Mouse (Mus musculus) heart, postnatal 0 days (tissue): ENCODE results near the gene Eme2. TPM values are rescaled to one million over a fixed set of nuclear protein-coding genes. Genes with fewer than 3 reads are reported as not detected.

Source experiments
- ATAC-seq: fragments of 200-750 bp; cut with Nextera tagmentation; 2 replicates; pipeline ENCODE4 v1.8.0; 2017; ENCODE audit warnings: low read depth, moderate number of reproducible peaks, moderate library complexity; ENCODE audit not compliant: insufficient read depth
- DNase-seq: peaks from one replicate; pipeline ENCODE4 v3.0.0-alpha.2; 2016; ENCODE audit warnings: low spot score
- H3K27ac ChIP-seq: fragments of 300-500 bp; sonication (generic); 2 replicates; pipeline ENCODE4 v1.5.1; 2014; ENCODE audit warnings: low read depth, mild to moderate bottlenecking
- H3K27me3 ChIP-seq: fragments of 300-500 bp; sonication (generic); 2 replicates; pipeline ENCODE4 v1.6.1; 2014; ENCODE audit warnings: low read length, mixed read lengths; ENCODE audit not compliant: control insufficient read depth, insufficient read depth
- H3K36me3 ChIP-seq: fragments of 300-500 bp; sonication (generic); replicated peaks from 2 replicates; pipeline ENCODE4 v1.6.1; 2014; ENCODE audit warnings: low read length, mixed read lengths; ENCODE audit not compliant: control insufficient read depth, insufficient read depth
- H3K4me1 ChIP-seq: fragments of 300-500 bp; sonication (generic); 2 replicates; pipeline ENCODE4 v1.6.1; 2014; ENCODE audit warnings: antibody characterized with exemption; ENCODE audit not compliant: control insufficient read depth, insufficient read depth
- H3K4me2 ChIP-seq: fragments of 300-500 bp; sonication (generic); 2 replicates; pipeline ENCODE4 v1.6.1; 2014; ENCODE audit warnings: low read depth, mild to moderate bottlenecking, low read length, moderate library complexity
- H3K4me3 ChIP-seq: fragments of 300-500 bp; sonication (generic); 2 replicates; pipeline ENCODE4 v1.5.1; 2014; ENCODE audit warnings: low read depth, low read length
- H3K9ac ChIP-seq: fragments of 300-500 bp; sonication (generic); replicated peaks from 2 replicates; pipeline ENCODE4 v1.6.1; 2014; ENCODE audit warnings: low read depth, low read length, mixed read lengths
- H3K9me3 ChIP-seq: fragments of 300-500 bp; sonication (generic); replicated peaks from 2 replicates; pipeline ENCODE4 v1.6.1; 2016; ENCODE audit warnings: low read length; ENCODE audit not compliant: control insufficient read depth
- CTCF ChIP-seq: IDR thresholded peaks from 2 replicates; pipeline ENCODE4 v1.5.1; 2016; ENCODE audit warnings: antibody characterized with exemption, control low read depth, low read depth
- EP300 ChIP-seq: IDR thresholded peaks from 2 replicates; pipeline ENCODE4 v1.6.1; 2016; ENCODE audit warnings: antibody characterized with exemption, low read depth
- whole genome bisulfite sequencing: fragments of 180-500 bp; shearing (Covaris S2); extraction: QIAGEN DNeasy Blood & Tissue Kit; methylation state at CpG from one replicate; pipeline ENCODE4 v1.1.7; 2014; 5-methylcytosine and 5-hydroxymethylcytosine counted together
- polyA plus RNA-seq: library from polyadenylated mRNA; unstranded; fragments of >200 nt; fragmentation: Nextera tagmentation; extraction: Ambion mirVana; gene quantifications from 2 replicates; pipeline ENCODE4 v1.2.1, GENCODE M21; 2015
- total RNA-seq: library from RNA; depleted of rRNA; stranded (reverse); fragments of >200 nt; gene quantifications from 2 replicates; pipeline ENCODE4 v1.2.3, GENCODE M21; 2014; ENCODE audit warnings: low replicate concordance

The Eme2 gene
- total and polyA plus RNA-seq, 2 experiments from 2014 or later: 15.5 to 28.2 TPM

DNA sequence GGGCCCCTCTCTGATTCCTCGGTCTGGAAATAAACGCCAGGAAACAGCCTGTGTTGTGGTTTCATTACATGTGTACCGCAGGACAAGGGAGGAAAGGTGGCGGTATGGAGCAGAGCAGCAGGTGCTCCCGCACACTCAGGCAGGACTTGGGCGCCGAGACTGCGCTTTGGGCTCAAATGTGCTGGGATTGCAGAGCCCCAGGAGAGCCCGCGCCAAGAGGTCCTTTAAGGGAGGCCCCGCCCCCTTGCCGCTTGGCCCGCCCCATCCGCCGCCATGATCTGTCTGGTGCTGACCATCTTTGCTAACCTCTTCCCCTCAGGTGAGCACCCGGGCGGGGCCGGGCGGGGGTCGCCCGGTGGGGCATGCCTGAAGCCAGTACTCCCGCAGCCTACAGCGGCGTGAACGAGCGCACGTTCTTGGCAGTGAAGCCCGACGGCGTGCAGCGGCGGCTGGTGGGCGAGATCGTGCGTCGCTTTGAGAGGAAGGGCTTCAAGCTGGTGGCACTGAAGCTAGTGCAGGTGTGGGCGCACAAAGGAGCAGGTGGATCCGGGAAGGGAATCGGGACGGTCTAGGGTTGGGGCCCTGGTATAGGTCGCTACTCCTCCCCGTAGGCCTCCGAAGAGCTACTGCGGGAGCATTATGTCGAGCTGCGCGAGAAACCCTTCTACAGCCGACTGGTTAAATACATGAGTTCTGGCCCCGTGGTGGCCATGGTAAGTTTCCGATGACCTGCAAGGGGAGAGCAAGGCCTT, 1.5 kb upstream of the Eme2 start, which contains the start of gene Nme3:
TSS of gene Nme3 (plus strand) at position 260 of the 752 bp plus-strand sequence.
- Histone ChIP-seq H3K27ac (peak within 1 kb of the TSS; percentile 83), H3K27me3 (no peaks in the 10 kb centered on the region), H3K9me3 (no peaks in the 10 kb centered on the region), H3K4me1 (peaks cover 20% of the 10 kb centered on the region; the same call in 1 of the 2 replicates), H3K4me2 (peak within 1 kb of the TSS; percentile 97), H3K36me3 (peaks cover 58% of the 10 kb centered on the region), H3K4me3 (peak within 1 kb of the TSS; percentile 71), H3K9ac (peak within 1 kb of the TSS; percentile 90)
- no peak for TF ChIP-seq EP300
- TF ChIP-seq CTCF: no peak
- DNase-seq (peak; percentile 58), ATAC-seq (peak; percentile 47)
- 1% methylated on average over 50 of the region's 50 CpGs for WGBS

DNA sequence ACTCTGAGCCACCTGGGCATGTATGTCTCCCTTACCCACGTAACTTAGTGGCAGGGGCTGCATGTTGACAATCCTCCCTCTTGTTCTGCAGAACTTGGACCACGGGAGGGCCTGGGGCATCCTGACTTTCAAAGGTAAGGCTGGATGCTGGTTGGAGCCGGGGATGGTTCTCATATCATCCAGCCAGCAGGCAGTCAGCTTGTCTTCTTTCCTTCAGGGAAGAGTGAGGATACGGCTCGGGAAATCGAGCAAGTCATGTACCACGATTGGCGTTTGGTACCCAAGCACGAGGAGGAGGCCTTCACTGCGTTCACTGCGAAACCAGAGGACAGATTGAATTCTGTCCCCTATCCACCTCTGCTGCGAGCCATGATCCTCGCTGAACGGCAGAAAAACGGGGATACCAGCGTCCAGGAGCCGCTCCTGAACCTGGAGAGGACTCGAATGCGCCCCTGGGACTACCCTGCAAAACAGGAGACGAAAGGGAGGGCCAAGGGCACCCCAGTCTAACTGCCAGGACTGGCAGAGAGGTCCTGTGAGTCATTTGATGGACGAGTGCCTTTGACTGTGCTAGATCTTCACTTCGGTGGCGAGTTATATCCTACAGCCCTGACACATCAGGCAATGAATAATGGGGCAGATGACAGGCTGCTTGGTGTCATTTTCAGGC, 819 bp upstream of the Eme2 start:
- no peak for ATAC-seq
- peaks cover 58% of the 10 kb centered on the region for H3K36me3 ChIP-seq
- WGBS: 9% methylated on average over 23 of the region's 23 CpGs

DNA sequence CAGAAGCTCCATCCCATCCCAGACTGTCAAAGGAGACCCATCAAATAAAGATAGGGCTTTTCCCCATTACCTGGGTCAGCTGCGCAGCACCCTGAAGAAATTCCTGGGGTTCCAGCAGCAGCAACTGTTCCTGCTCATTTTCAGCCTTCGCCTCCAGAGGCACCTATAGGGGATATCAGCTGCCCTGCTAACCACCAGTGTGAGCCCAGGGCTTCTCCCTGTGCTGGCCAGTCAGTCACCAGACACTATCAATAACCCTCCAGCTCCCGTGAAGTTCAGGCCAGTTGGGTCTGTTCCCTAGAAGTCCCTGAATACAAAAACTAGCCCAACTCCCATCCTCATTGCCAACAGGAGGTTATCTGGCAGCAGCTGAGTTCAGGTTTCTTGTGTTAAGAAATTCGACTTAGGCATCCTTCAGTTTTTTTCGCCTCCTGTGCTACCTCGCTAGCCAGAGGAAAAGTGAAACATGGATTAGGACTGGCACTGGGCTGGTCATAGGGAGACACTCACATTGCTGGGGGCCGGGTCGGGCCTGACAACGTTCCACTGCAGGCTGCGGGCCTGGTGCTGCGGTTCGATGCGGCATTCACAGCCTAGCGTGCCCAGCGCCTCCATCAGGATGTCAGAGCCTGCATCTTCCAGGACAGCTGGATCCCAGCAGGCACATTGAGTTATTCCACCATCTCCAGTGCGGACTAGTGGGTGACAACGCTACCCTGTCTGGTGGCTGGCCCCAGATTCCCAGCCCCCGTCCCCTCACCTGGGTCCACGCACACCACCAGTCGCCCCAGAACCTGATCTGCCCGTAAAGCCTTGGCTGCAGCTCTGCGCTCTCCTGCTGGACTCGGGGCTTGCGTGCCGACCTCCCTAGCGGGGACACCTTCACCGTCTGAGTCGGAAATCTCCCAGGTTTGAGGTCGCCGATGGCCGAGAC, 559 bp downstream of the Eme2 start:
- H3K36me3 ChIP-seq: peaks cover 51% of the 10 kb centered on the region
- H3K4me2 ChIP-seq: peak overlapping the region; percentile 97
- TF ChIP-seq CTCF: no peak
- TF ChIP-seq EP300: no peak
- peak overlapping the region; percentile 90 for H3K9ac ChIP-seq
- no peak for ATAC-seq
- peaks cover 20% of the 10 kb centered on the region; the same call in 1 of the 2 replicates for H3K4me1 ChIP-seq
- H3K4me3 ChIP-seq: peak overlapping the region; percentile 71
- no peaks in the 10 kb centered on the region for H3K27me3 ChIP-seq
- no peaks in the 10 kb centered on the region for H3K9me3 ChIP-seq
- DNase-seq: no peak
- H3K27ac ChIP-seq: peak overlapping the region; percentile 83
- WGBS: 9% methylated on average over 31 of the region's 31 CpGs

More for the DNA sequence above, 819 bp upstream of the Eme2 start:
- Histone ChIP-seq H3K9me3 (no peaks in the 10 kb centered on the region), H3K4me2 (peak overlapping the region; percentile 97), H3K27ac (peak overlapping the region; percentile 83), H3K9ac (peak overlapping the region; percentile 90), H3K27me3 (no peaks in the 10 kb centered on the region), H3K4me3 (peak overlapping the region; percentile 71), H3K4me1 (peaks cover 20% of the 10 kb centered on the region; the same call in 1 of the 2 replicates)
- no peak for TF ChIP-seq EP300
- no peak for TF ChIP-seq CTCF
- DNase-seq: no peak

DNA sequence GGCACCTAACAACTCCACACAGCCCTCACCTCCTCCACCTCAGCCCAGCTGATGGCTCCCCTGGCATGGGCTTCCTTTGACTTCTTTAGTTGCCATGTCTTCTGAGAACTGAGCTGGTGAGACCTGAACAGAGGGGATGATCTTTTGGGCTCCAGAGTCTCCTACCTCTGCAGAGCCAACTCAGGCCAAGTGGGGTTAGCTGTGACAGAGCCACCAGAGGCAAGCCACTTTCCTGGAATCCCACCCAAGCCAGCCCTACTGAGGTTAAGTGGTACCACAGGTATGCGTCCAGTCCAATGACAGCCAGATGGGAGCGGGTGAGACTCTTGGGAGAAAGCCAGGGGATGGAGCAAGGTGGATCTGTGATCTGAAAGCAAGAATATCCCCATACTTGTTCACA, 1.6 kb downstream of the Eme2 start:
- Histone ChIP-seq H3K27me3 (no peaks in the 10 kb centered on the region), H3K9ac (no peak overlapping the region), H3K4me2 (no peak overlapping the region), H3K9me3 (no peaks in the 10 kb centered on the region), H3K27ac (no peak overlapping the region), H3K4me1 (peaks cover 21% of the 10 kb centered on the region; the same call in 1 of the 2 replicates), H3K4me3 (no peak overlapping the region), H3K36me3 (peaks cover 40% of the 10 kb centered on the region)
- no peak for DNase-seq
- TF ChIP-seq EP300 (no peak), CTCF (no peak)
- ATAC-seq: no peak
- 90% methylated on average over 2 of the region's 2 CpGs for WGBS

DNA sequence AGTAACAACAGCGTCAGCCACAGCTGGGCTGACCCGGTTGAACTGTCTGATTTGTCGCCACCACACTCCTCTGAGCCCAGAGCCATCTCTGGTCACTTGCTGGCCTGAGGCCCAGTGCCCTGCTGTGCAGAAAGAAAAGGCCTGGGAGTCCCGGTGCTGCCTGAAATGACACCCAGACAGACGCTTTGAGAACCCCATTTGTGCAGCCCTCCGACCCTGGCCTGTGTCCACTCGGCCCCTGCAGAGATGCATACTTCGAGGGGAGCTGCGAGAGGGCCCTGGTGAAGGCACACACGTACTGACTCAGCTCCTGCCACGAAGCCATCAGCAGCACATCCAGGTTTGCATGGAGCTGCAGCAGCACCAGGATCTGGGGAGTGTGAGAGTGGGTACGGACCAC, 2.1 kb downstream of the Eme2 start:
- ATAC-seq: no peak
- TF ChIP-seq CTCF (no peak), EP300 (no peak)
- no peak overlapping the region for H3K4me2 ChIP-seq
- DNase-seq: no peak
- H3K27me3 ChIP-seq: no peaks in the 10 kb centered on the region
- no peak overlapping the region for H3K27ac ChIP-seq
- 86% methylated on average over 12 of the region's 12 CpGs for WGBS
- H3K4me1 ChIP-seq: peaks cover 26% of the 10 kb centered on the region
- H3K9ac ChIP-seq: no peak overlapping the region
- no peak overlapping the region for H3K4me3 ChIP-seq
- H3K9me3 ChIP-seq: no peaks in the 10 kb centered on the region
- H3K36me3 ChIP-seq: peaks cover 35% of the 10 kb centered on the region
